Mouse (Mus musculus) CH12.LX (cell line): ENCODE data around the gene Gm4553. TPM values are rescaled to one million over a fixed set of nuclear protein-coding genes. Genes with fewer than 3 reads are reported as not detected.
"Not testable (repeated sequence)": the region's sequence is repeated elsewhere in the genome, so short reads cannot be mapped to it uniquely, and the experiment has no call there.

Experiments
- DNase-seq: peaks from one replicate; pipeline ENCODE4 v3.0.0-alpha.2; 2013; ENCODE audit errors: extremely low read depth
- H3K27ac ChIP-seq: 2 replicates; pipeline ENCODE4 v1.5.1; 2012; ENCODE audit warnings: low read depth, mild to moderate bottlenecking, control low read depth, moderate library complexity; ENCODE audit not compliant: insufficient read depth
- H3K27me3 ChIP-seq: replicated peaks from 2 replicates; pipeline ENCODE3; 2012; ENCODE audit warnings: inconsistent platforms
- H3K36me3 ChIP-seq, 2 experiments: replicated peaks in 1 of 2; 2 replicates each; pipeline versions ENCODE3 to v1.6.1; 2012; ENCODE audit warnings: inconsistent platforms in 1 of 2, low read length in 1 of 2, mild to moderate bottlenecking in 1 of 2, mixed read lengths in 1 of 2, moderate library complexity in 1 of 2; ENCODE audit not compliant: control insufficient read depth in 1 of 2, insufficient read depth in 1 of 2
- H3K4me1 ChIP-seq, 2 experiments: 2 replicates each; pipeline ENCODE4 v1.6.1; 2012; ENCODE audit warnings: inconsistent platforms in 1 of 2, moderate library complexity in 1 of 2; ENCODE audit not compliant: insufficient read depth in 2 of 2, control insufficient read depth in 1 of 2
- H3K4me2 ChIP-seq: 2 replicates; pipeline ENCODE4 v1.6.1; 2012; ENCODE audit warnings: low read depth, mild to moderate bottlenecking, control low read depth; ENCODE audit not compliant: poor library complexity, insufficient read depth, severe bottlenecking
- H3K4me3 ChIP-seq, 3 experiments: fragments of 150-350 bp in 1 of 3; sonication (generic) in 1 of 3; replicated peaks in 1 of 3; 2 replicates each; pipeline versions ENCODE3 to v1.5.1; 2011 to 2012; ENCODE audit warnings: low read depth in 2 of 3, low read length in 2 of 3, mild to moderate bottlenecking in 2 of 3, moderate library complexity in 2 of 3, control low read depth in 1 of 3, improper control_type of control experiment in 1 of 3, inconsistent platforms in 1 of 3, mixed read lengths in 1 of 3; ENCODE audit not compliant: poor library complexity in 1 of 3
- H3K79me2 ChIP-seq: replicated peaks from 2 replicates; pipeline ENCODE4 v1.6.1; 2012; ENCODE audit warnings: mild to moderate bottlenecking, moderate library complexity; ENCODE audit not compliant: control insufficient read depth, poor library complexity, insufficient read depth, severe bottlenecking; ENCODE audit errors: extremely low read depth
- H3K9ac ChIP-seq: 2 replicates; pipeline ENCODE4 v1.6.1; 2012; ENCODE audit warnings: low read depth, mild to moderate bottlenecking, control low read depth, moderate library complexity; ENCODE audit not compliant: insufficient read depth
- H3K9me3 ChIP-seq: replicated peaks from 2 replicates; pipeline ENCODE3; 2012; ENCODE audit warnings: low read length, inconsistent platforms, mixed read lengths
- BHLHE40 ChIP-seq: IDR thresholded peaks from 2 replicates; pipeline ENCODE4 v1.6.1; 2011; ENCODE audit warnings: mild to moderate bottlenecking, low read depth, low read length, improper control_type of control experiment
- CHD1 ChIP-seq: IDR thresholded peaks from 2 replicates; pipeline ENCODE4 v1.6.1; 2012; ENCODE audit warnings: low read depth, low read length, improper control_type of control experiment, inconsistent platforms
- CTCF ChIP-seq, 2 experiments: IDR thresholded peaks in 1 of 2; conservative IDR thresholded peaks in 1 of 2; 2 replicates each; pipeline ENCODE4 v1.5.1; 2011 to 2012; ENCODE audit warnings: low read depth in 2 of 2, low read length in 2 of 2, improper control_type of control experiment in 1 of 2, inconsistent platforms in 1 of 2, mild to moderate bottlenecking in 1 of 2, moderate library complexity in 1 of 2
- ELF1 ChIP-seq: IDR thresholded peaks from 2 replicates; pipeline ENCODE4 v1.6.1; 2014; ENCODE audit warnings: low read depth, mild to moderate bottlenecking, inconsistent platforms, low read length, improper control_type of control experiment
- EP300 ChIP-seq: IDR thresholded peaks from 2 replicates; pipeline ENCODE4 v1.6.1; 2011; ENCODE audit warnings: low read length, improper control_type of control experiment
- HCFC1 ChIP-seq: IDR thresholded peaks from 2 replicates; pipeline ENCODE4 v1.6.1; 2012; ENCODE audit warnings: low read depth, mild to moderate bottlenecking, inconsistent platforms, low read length, improper control_type of control experiment
- JUN ChIP-seq: IDR thresholded peaks from 2 replicates; pipeline ENCODE4 v1.6.1; 2011; ENCODE audit warnings: low read depth, mild to moderate bottlenecking, low read length, improper control_type of control experiment, moderate library complexity; ENCODE audit not compliant: insufficient read depth
- KAT2A ChIP-seq: IDR thresholded peaks from 2 replicates; pipeline ENCODE4 v1.6.1; 2012; ENCODE audit warnings: low read length, improper control_type of control experiment, inconsistent platforms; ENCODE audit not compliant: insufficient replicate concordance
- MAFK ChIP-seq: IDR thresholded peaks from 2 replicates; pipeline ENCODE4 v1.6.1; 2011; ENCODE audit warnings: low read length, improper control_type of control experiment; ENCODE audit not compliant: insufficient replicate concordance
- MAX ChIP-seq: IDR thresholded peaks from 2 replicates; pipeline ENCODE4 v1.6.1; 2011; ENCODE audit warnings: low read length, improper control_type of control experiment
- MEF2A ChIP-seq: IDR thresholded peaks from 2 replicates; pipeline ENCODE4 v1.6.1; 2014; ENCODE audit warnings: low read depth, mild to moderate bottlenecking, inconsistent platforms, low read length, improper control_type of control experiment, borderline replicate concordance
- MXI1 ChIP-seq: IDR thresholded peaks from 2 replicates; pipeline ENCODE4 v1.6.1; 2011; ENCODE audit warnings: mild to moderate bottlenecking, low read depth, low read length, improper control_type of control experiment
- NELFE ChIP-seq: IDR thresholded peaks from 2 replicates; pipeline ENCODE4 v1.6.1; 2011; ENCODE audit warnings: low read depth, low read length, improper control_type of control experiment
- RAD21 ChIP-seq: IDR thresholded peaks from 2 replicates; pipeline ENCODE4 v1.6.1; 2011; ENCODE audit warnings: low read depth, mild to moderate bottlenecking, low read length, improper control_type of control experiment, moderate library complexity
- SIN3A ChIP-seq: IDR thresholded peaks from 2 replicates; pipeline ENCODE4 v1.6.1; 2012; ENCODE audit warnings: low read length, improper control_type of control experiment, inconsistent platforms
- TBP ChIP-seq: conservative IDR thresholded peaks from 2 replicates; pipeline ENCODE4 v1.6.1; 2011; ENCODE audit warnings: low read depth, low read length, improper control_type of control experiment
- TCF12 ChIP-seq: IDR thresholded peaks from 2 replicates; pipeline ENCODE4 v1.6.1; 2014; ENCODE audit warnings: low read depth, mild to moderate bottlenecking, inconsistent platforms, low read length, improper control_type of control experiment
- dilution Hi-C: fragments of 300-500 bp; cut with MboI; formaldehyde crosslinking; loops from 2 replicates; pipeline ENCODE4 v1.14.3; 2020; ENCODE audit warnings: low sequenced_read_pairs; ENCODE audit not compliant: extremely low pct_unique_long_range_greater_than_20kb, extremely low pct_ligation_motif_present
- in situ Hi-C: fragments of 300-500 bp; cut with MboI; formaldehyde crosslinking; loops from 3 replicates; pipeline ENCODE4 v1.14.3; 2019; ENCODE audit warnings: low sequenced_read_pairs, low pct_ligation_motif_present, low pct_unique_long_range_greater_than_20kb, mixed read lengths
- polyA plus RNA-seq: library from polyadenylated mRNA; unstranded; fragments of >175 nt; gene quantifications from 2 replicates; pipeline ENCODE4 v1.2.1, GENCODE M21; 2012; ENCODE audit warnings: low read depth; ENCODE audit not compliant: insufficient read length
- total RNA-seq, 2 experiments: library from RNA; depleted of rRNA; stranded (reverse); fragments of 300-350 nt in 1 of 2; fragments of >200 nt in 1 of 2; gene quantifications; 2 replicates each; pipeline ENCODE4 v1.2.3; 2012 to 2014

Gene Gm4553
- total and polyA plus RNA-seq, 3 experiments: not detected

DNA sequence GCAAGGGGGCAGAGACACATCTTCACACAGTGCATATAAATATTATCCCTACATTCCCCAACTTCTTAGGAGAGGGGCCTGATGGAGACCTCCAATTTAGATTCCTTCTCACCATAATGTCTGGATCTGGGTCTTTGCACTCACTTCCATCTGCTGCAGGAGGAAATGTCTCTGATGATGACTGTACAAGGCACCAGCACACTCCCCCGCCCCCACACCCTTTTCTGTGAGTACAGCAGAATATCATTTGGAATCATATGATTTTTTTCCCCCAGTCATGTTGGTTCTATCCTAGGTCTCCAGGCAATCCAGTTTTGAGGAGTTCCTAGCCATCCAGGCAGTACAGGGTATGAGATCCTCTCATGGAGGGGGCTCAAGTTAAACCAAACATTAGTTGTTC lies 13.1 kb upstream of the Gm4553 start:
- Histone ChIP-seq H3K79me2 (no peaks in the 10 kb centered on the region), H3K9ac (no peak overlapping the region), H3K4me2 (no peak overlapping the region), H3K36me3 (no peaks in the 10 kb centered on the region), H3K27ac (no peak overlapping the region), H3K4me3 (no peak overlapping the region), H3K9me3 (no peaks in the 10 kb centered on the region), H3K4me1 (no peaks in the 10 kb centered on the region), H3K27me3 (peaks cover 58% of the 10 kb centered on the region)
- in situ Hi-C loops: no loop called here
- no peak for TF ChIP-seq MAX
- no peak for TF ChIP-seq SIN3A
- TF ChIP-seq KAT2A: no peak
- no peak for TF ChIP-seq MXI1
- no peak for TF ChIP-seq RAD21
- no peak for TF ChIP-seq BHLHE40
- TF ChIP-seq ELF1: no peak
- no peak for TF ChIP-seq TCF12
- TF ChIP-seq CTCF (conservative IDR thresholded peaks at IDR 0.05 in 1 of 2, IDR thresholded peaks at IDR 0.05 in 1 of 2; ENCODE audit: low read depth in 2 of 2, low read length in 2 of 2): no peak
- TF ChIP-seq NELFE: no peak
- no peak for TF ChIP-seq HCFC1
- no peak for TF ChIP-seq CHD1
- TF ChIP-seq TBP: no peak
- no peak for TF ChIP-seq MEF2A
- no peak for TF ChIP-seq EP300
- no peak for TF ChIP-seq MAFK
- no peak for TF ChIP-seq JUN
- no peak for DNase-seq
- dilution Hi-C loops: no loop called here

DNA sequence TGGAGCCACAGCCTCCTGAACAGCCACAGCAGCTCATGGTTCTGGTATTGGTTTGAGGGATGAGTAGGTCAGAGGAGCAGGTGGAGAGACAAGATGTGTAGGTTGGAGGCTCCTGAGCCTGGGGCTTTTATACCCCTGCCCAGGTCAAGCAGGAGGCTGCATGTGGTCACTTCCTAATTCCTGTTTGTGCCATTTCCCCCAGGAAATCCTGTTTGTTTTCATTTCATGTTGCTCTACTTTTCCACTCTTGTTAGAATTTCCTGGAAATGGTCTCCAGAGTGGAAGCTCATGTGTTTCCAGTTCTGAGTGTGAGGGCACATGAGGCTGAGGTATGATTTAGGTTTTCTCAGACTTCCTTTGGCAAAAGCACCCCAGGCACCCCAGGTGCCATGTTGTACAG lies 10.4 kb upstream of the Gm4553 start, which contains the start of gene Krtap5-2:
Gene Krtap5-2 (minus strand): TSS at position 101 of the 400 bp plus-strand sequence.
- H3K4me2 ChIP-seq, in situ Hi-C loops, H3K4me3 ChIP-seq, H3K9ac ChIP-seq, H3K79me2 ChIP-seq, DNase-seq, dilution Hi-C loops, H3K27ac ChIP-seq, H3K36me3 ChIP-seq, H3K9me3 ChIP-seq, H3K4me1 ChIP-seq: not testable (repeated sequence)
- peaks cover 59% of the 10 kb centered on the region for H3K27me3 ChIP-seq
